Mouse (Mus musculus) megakaryocyte-erythroid progenitor cell, adult 5 weeks (primary cell): ENCODE data around the gene Cmss1. TPM values are rescaled to one million over a fixed set of nuclear protein-coding genes. Genes with fewer than 3 reads are reported as not detected.

Source experiments
- polyA plus RNA-seq: library from polyadenylated mRNA; stranded (reverse); fragments of >175 nt; gene quantifications from 2 replicates; pipeline ENCODE4 v1.2.3, GENCODE M21; 2012

Cmss1 gene
- polyA plus RNA-seq, result 62.5 and 71.4 TPM in 2 replicates

DNA sequence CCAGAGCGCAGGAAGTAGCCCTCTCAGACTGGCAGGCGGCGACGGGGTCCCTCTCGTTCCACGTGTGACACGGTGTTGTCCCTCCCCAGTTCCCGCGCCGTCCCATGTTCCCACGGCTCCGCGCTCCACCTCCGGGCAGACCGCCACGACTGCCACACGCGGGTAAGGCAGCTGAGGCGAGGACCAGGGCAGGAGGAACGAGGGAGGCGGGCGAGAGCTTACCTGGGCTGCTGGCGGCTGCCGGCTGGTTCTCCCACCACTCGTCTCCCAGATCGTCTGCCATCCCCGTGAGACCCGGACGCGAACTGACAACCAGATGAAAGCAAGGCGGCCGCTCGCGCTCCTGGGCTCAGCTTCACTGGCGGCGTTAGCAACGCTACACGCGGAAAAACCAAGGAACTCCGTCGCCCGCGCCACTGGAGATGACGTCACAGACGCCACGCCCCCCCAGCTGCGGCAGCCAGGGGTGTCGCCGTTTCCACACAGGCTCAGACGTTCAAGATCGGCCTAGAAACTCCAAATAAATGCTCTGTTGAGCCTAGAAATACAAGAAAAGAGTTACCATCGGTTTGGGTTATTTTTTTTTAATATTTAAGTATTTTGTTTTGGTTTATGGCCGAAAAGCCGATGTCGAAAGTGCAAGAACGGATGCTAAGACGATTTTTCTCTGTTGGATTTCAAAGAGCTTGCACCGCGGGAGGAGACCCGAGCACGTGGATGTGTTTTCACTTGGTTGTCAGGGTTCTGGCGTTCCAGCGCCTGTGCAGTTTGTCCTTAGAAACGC is at the start of gene Cmss1:
Cmss1 (minus strand) TSS at position 421 of the 784 bp plus-strand sequence.

GRCm38 (mm10) chr16:57352751-57353150 is 253.9 kb downstream of the Cmss1 start, which contains the start of gene Filip1l:
Filip1l (plus strand) TSS chr16:57353093.

GRCm38 (mm10) chr16:57292765-57293164 is 313.9 kb downstream of the Cmss1 start, which contains the start of gene Tmem30c:
Tmem30c (minus strand) TSS chr16:57292865.

Other genes with a start within 250 kb of the Cmss1 start
- 0.02 TPM in 1 of 2 replicates, not detected in the other for gene Col8a1, start 147.9 kb upstream of the Cmss1 start, polyA plus RNA-seq